Mouse (Mus musculus) CH12F3 (cell line): ENCODE data around the gene Golm1.

ENCODE experiments used
- in situ Hi-C: fragments of 300-500 bp; cut with MboI; formaldehyde crosslinking; loops from 2 replicates; pipeline ENCODE4 v1.14.3; 2020; ENCODE audit warnings: low sequenced_read_pairs

Golm1 gene

DNA sequence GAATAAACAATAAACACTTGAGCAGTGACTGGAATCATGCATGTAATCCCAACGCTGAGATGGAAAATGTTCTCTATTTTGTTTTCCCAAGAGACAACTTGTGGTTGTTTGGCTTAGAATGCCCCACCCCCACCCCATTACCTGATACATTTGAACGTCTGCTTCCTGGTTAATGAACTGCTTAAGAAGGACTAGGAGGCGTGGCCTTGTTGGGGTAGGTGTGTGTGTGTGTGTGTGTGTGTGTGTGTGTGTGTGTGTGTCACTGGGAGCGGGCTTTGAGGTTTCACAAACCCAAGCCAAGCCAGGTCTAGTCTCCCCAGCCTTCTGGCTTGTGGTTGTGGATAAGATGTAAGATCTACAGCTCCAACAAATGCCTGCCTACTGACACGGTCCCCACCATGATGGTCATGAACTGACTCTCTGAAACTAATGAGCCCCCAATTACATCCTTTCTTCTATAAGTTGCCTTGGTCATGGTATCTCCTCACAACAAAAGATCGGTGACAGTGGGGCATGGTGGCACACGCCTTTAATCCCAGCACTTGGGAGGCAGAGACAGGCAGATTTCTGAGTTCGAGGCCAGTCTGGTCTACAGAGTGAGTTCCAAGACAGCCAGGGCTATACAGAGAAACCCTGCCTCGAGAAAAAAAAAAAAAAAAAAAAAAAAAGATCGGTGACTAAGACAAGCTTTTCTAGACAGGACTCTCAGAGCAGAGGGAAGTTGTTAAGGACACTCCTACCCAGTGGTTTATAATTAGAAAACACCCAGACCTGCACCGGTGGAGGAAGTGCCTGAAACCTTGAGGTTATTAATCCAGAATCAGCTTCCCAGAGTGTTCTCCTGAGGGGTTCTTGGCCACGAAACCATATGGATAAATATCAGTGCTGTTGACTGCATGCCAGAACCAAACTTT lies 962 bp upstream of the Golm1 start:
- in situ Hi-C loops, result no loop called here

DNA sequence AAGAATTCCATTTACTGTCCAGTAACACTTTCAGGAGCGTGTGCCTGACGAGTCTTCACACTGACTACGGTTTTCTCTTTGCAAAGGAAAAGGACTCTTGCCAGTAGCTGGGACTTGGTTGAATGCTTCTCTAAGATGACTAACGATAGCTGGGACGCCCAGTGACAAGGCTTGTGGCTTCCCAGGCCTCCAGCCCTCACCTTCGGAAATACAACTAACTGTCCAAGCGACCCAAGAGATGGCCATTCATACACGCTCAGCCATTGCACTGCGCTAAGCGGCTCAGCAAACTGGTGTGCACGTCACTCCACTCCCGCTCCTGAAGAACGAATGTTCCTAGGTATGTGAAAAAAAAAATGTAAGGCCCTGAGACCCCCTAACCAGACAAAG lies 855 bp downstream of the Golm1 start:
- in situ Hi-C loops, result no loop called here

GRCm38 (mm10) chr13:59674215-59674614 lies 1.4 kb downstream of the Golm1 start:
- in situ Hi-C loops, result no loop called here

- in situ Hi-C loops, result no loop called here
These were observed 2.0 kb downstream of the Golm1 start for GRCm38 (mm10) chr13:59673597-59673996.

- in situ Hi-C loops, result no loop called here
These were observed 3.4 kb downstream of the Golm1 start for GRCm38 (mm10) chr13:59672248-59672647.

DNA sequence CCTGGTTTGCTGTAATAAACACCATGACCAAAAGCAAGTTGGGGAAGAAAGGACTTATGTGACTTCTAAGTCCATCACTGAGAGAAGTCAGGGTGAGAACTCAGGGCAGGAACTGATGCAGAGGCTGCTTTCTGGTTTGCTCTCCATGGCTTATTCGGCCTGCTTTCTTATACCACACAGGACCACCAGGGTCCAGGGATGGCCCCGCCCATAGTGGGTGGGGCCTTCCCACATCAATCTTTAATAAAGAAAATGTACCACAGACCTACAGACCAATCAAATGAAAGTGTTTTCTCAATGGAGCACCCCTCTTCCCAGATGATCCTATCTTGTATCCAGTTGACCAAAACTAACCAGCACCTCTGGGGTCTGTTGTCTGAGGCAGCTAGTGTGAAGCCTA lies 4.1 kb downstream of the Golm1 start:
- in situ Hi-C loops, result no loop called here

- in situ Hi-C loops, result no loop called here
These were observed 5.7 kb downstream of the Golm1 start for GRCm38 (mm10) chr13:59669946-59670345.

GRCm38 (mm10) chr13:59668501-59669093 lies 7.0 kb downstream of the Golm1 start:
- in situ Hi-C loops, result no loop called here

DNA sequence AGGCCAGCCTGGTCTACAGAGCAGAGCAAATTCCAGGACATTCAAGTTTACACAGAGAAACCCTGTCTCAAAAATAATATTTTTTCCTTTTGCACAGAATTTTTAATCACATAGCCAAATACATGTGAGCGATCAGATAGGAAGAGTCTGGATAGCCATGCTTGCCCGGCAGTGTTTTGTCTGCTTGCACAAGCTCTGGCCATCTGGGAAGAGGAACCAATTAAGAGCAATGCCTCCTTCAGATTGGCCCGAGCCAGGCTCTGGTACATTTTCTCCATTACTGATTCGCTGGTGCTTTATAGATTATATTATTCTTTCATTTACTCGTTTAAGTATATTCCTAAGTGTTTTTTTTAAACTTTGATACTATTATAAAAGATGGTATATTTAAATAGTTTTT lies 7.8 kb downstream of the Golm1 start:
- in situ Hi-C loops, result no loop called here

DNA sequence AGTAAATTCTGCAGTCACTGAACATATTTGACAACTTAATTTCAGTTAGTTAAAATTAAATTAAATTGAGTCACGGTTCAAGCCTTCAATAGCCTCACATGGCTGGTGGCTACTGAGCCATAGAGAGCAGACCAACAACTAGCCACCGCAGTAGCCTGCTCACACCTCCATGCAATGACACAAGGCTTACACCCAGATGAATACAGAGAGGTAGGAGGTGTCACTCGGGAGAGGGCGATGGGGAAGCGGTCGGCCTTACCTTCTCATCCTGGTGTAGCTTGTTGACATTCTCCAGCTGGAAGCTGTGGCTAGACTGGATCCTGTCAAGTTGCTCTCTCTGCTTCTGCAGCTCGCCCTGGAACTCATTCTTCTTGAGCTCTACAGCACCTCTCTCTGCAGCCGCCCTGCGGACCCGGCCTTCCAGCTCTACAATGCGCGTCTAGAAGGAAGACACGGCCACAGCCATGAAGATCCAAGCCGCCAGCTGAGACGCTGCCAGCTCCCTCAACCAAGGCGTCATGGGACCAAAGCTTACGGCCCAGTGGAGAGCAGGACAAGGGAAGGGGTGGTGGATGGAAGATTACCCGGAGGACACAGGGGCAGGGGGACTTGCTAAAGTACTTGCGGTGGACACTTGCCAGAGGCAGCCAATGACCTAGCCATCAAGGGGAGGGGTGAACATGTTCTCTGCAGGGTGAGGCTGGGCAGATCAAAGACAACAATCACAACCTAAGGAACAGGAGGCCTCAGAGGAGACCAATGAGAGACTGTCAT lies 11.5 kb downstream of the Golm1 start:
- in situ Hi-C loops, result no loop called here

- in situ Hi-C loops, result no loop called here
These were observed 13.6 kb downstream of the Golm1 start for GRCm38 (mm10) chr13:59661966-59662365.

DNA sequence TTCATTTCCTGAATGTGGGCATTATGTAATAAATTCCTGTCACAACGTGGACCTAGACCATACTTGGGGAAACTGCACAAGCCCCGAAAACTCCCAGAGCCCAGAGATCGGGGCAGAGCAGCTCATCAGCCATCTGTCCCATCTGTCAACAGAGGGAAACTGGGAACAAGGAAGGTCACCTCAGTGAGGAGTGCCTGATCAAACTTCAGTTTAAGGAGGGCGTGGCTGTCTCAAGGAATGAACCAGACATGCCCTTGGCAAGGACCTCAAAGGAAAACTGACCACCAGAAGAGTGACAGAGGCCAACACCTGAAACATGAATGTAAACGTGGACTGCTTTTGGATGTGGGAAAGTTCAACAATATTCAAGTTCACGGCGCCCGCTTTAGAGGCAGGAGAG lies 14.2 kb downstream of the Golm1 start:
- in situ Hi-C loops, result no loop called here

- in situ Hi-C loops, result no loop called here
These were observed 15.2 kb downstream of the Golm1 start for GRCm38 (mm10) chr13:59660371-59660770.

- in situ Hi-C loops, result no loop called here
These were observed 17.8 kb downstream of the Golm1 start for GRCm38 (mm10) chr13:59657781-59658180.

GRCm38 (mm10) chr13:59656975-59657388 lies 18.6 kb downstream of the Golm1 start:
- in situ Hi-C loops, result no loop called here

GRCm38 (mm10) chr13:59656316-59656832 lies 19.2 kb downstream of the Golm1 start:
- in situ Hi-C loops, result no loop called here

DNA sequence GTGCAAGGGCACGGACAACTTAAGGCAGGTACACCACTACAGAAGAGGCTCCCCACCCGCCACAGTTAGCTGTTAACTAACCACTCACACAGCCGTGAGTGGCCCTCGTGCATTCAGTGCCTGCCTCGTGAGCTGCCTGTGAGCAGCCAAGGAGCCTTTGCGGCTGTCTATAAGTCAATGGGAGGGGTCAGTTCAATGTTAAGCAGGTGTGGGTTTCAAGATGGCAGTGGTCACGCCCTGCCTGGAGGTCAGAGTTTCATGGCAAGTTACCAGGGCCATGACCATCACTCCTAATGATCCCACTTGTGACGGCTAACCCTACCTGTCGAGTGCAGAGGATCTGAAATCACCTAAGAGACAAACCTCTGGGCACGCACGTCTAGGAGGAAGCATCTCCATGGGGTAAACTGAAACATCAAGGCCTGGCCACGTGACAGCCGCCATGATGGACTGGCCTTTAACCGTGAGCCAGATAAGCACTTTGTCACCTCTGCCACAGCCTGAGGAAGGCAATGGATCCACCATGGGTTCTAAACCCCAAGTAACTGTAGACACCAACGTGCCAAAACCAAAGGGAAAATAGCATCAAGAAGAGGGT lies 19.8 kb downstream of the Golm1 start:
- in situ Hi-C loops, result no loop called here

GRCm38 (mm10) chr13:59654465-59654864 lies 21.1 kb downstream of the Golm1 start:
- in situ Hi-C loops, result no loop called here

GRCm38 (mm10) chr13:59653136-59653535 lies 22.5 kb downstream of the Golm1 start:
- in situ Hi-C loops, result no loop called here

DNA sequence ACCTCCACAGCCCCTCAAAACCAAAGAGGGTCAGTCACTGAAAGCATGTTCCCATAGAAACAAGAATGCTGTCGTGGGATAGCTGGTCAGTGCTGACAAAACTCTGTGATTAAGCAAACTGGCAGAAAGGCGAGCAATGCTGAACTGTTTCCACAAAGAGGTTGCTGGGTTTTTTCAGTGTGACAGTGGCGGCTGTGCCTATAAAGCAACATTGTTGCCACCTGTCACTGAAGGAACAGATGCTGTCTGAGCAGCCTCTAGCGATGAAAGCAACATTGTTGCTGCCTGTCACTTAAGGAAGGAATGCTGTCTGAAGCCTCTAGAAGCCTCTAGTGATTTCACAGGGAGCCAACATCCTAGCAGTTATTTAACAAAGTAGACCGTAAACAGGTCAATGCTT lies 23.0 kb downstream of the Golm1 start:
- in situ Hi-C loops, result no loop called here

GRCm38 (mm10) chr13:59649781-59650180 lies 25.8 kb downstream of the Golm1 start:
- in situ Hi-C loops, result no loop called here
